Mouse (Mus musculus) heart, postnatal 0 days (tissue): ENCODE data around the gene Gsta4.

ENCODE experiments used
- CTCF ChIP-seq: IDR thresholded peaks from 2 replicates; pipeline ENCODE4 v1.5.1; 2016; ENCODE audit warnings: antibody characterized with exemption, control low read depth, low read depth
- EP300 ChIP-seq: IDR thresholded peaks from 2 replicates; pipeline ENCODE4 v1.6.1; 2016; ENCODE audit warnings: antibody characterized with exemption, low read depth

DNA sequence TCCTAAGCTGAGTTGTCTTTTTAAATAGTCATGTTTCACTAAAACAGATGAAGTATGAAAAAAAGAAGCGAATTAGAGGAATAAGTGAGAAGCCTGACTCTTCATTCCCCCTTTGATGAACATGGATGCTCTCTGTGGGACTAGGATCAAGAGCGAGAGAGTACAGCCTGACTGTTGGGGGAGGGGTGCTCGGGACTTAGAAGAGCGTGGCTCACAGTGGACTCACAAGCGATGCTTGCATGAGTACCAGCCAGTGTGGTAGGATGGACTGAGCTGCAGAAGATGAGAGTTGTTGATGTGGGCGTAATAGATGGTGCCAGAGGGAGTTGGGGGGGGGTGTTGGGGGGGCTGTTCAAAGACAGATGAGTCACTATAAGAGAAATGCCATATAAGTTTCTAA is 35.9 kb upstream of the Gsta4 start:
- TF ChIP-seq EP300 (no peak), CTCF (no peak)
